Mouse (Mus musculus): ENCODE results near the gene Naa10.

DNA sequence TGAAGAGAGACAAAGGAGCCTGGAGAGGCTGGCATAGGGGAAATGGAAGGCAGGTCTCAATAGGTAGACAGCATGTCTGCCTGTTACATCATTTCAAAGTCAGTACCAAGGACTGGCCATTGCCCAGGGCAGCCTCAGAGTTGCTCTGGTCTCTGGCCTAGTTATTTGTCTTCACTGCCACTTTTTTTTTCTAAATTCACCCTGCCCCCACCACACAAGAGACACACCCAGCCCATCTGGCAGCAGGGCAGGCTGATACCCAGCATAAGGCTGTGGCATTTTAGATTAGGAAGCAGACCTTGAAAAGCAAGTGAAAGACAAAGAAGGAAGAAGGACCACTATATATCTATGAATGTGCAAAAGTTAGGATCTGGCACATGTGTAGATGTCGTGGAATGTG, 53.9 kb downstream of the Naa10 start:
- TF ChIP-seq CTCF (IDR thresholded peaks at IDR 0.05; ENCODE audit: borderline replicate concordance, insufficient read depth, low read length) (no peak), POLR2A (IDR thresholded peaks at IDR 0.05; ENCODE audit: low read depth, low read length) (no peak)
